Mouse (Mus musculus) kidney, adult 2 months (tissue): ENCODE data around the gene Nrl. TPM values are rescaled to one million over a fixed set of nuclear protein-coding genes. Genes with fewer than 3 reads are reported as not detected.

Experiments used
- DNase-seq: peaks from one replicate; pipeline ENCODE4 v3.0.0; 2021
- H3K27ac ChIP-seq: fragments of 200-500 bp; 2 replicates; pipeline ENCODE4 v1.5.1; 2012; ENCODE audit warnings: low read depth, low read length, control low read depth, inconsistent platforms; ENCODE audit not compliant: insufficient read depth
- H3K27me3 ChIP-seq: fragments of 200-500 bp; replicated peaks from 2 replicates; pipeline ENCODE4 v1.6.1; 2012; ENCODE audit warnings: mild to moderate bottlenecking, moderate library complexity, low read length, inconsistent platforms; ENCODE audit not compliant: control insufficient read depth, insufficient read depth
- H3K36me3 ChIP-seq: fragments of 200-500 bp; 2 replicates; pipeline ENCODE4 v1.6.1; 2012; ENCODE audit warnings: mild to moderate bottlenecking, moderate library complexity, low read length, inconsistent platforms; ENCODE audit not compliant: control insufficient read depth, insufficient read depth
- H3K4me1 ChIP-seq: fragments of 200-500 bp; 2 replicates; pipeline ENCODE4 v1.6.1; 2011; ENCODE audit warnings: low read length; ENCODE audit not compliant: control insufficient read depth, insufficient read depth
- H3K4me3 ChIP-seq: fragments of 200-500 bp; 2 replicates; pipeline ENCODE4 v1.5.1; 2011; ENCODE audit warnings: mild to moderate bottlenecking, low read depth, low read length, control low read depth; ENCODE audit not compliant: insufficient read depth
- CTCF ChIP-seq: fragments of 200-500 bp; conservative IDR thresholded peaks from 2 replicates; pipeline ENCODE4 v1.5.1; 2011; ENCODE audit warnings: low read depth, mild to moderate bottlenecking, control low read depth, low read length, moderate library complexity, mixed read lengths; ENCODE audit not compliant: insufficient read depth, insufficient read length
- POLR2A ChIP-seq: fragments of 200-500 bp; IDR thresholded peaks from one replicate; pipeline ENCODE4 v1.6.1; 2011; ENCODE audit warnings: low read depth, low read length, control low read depth
- WGBS: fragments of 180-500 bp; shearing (Covaris S2); methylation state at CpG from one replicate; pipeline ENCODE4 v1.1.7; 2018; 5-methylcytosine and 5-hydroxymethylcytosine counted together
- polyA plus RNA-seq: library from polyadenylated mRNA; depleted of rRNA; stranded (reverse); fragments of >200 nt; gene quantifications from 2 replicates; pipeline ENCODE4 v1.2.3, GENCODE M21; 2012

The Nrl gene
- polyA plus RNA-seq, 1 experiment = not detected

GRCm38 (mm10) chr14:55515846-55516245 is 8.9 kb downstream of the Nrl start:
- WGBS = 93% methylated on average over 4 of the region's 4 CpGs
- Histone ChIP-seq H3K27ac (no peak overlapping the region), H3K4me3 (no peak overlapping the region), H3K4me1 (no peaks in the 10 kb centered on the region), H3K27me3 (no peaks in the 10 kb centered on the region; the same call in 1 of the 2 replicates), H3K36me3 (no peaks in the 10 kb centered on the region)
- DNase-seq = no peak
- TF ChIP-seq CTCF = no peak
- TF ChIP-seq POLR2A = no peak

- Histone ChIP-seq H3K4me1 (no peaks in the 10 kb centered on the region), H3K4me3 (no peak overlapping the region), H3K27ac (no peak overlapping the region), H3K27me3 (no peaks in the 10 kb centered on the region), H3K36me3 (no peaks in the 10 kb centered on the region)
- TF ChIP-seq CTCF (no peak), POLR2A (no peak)
- no peak for DNase-seq
- 66% methylated on average over 10 of the region's 10 CpGs for WGBS
Observed at GRCm38 (mm10) chr14:55513927-55514326, 10.9 kb downstream of the Nrl start.

- Histone ChIP-seq H3K4me1 (no peaks in the 10 kb centered on the region), H3K4me3 (no peak overlapping the region), H3K36me3 (no peaks in the 10 kb centered on the region), H3K27ac (no peak overlapping the region), H3K27me3 (no peaks in the 10 kb centered on the region)
- 51% methylated on average over 7 of the region's 7 CpGs for WGBS
- TF ChIP-seq CTCF (no peak), POLR2A (no peak)
- no peak for DNase-seq
Observed at GRCm38 (mm10) chr14:55511037-55511436, 13.7 kb downstream of the Nrl start.

- no peak for DNase-seq
- no peak for TF ChIP-seq POLR2A
- no peak for TF ChIP-seq CTCF
- Histone ChIP-seq H3K36me3 (no peaks in the 10 kb centered on the region), H3K27ac (no peak within 1 kb of the TSS), H3K4me3 (no peak within 1 kb of the TSS), H3K27me3 (no peaks in the 10 kb centered on the region), H3K4me1 (no peaks in the 10 kb centered on the region)
- 58% methylated on average over 22 of the region's 22 CpGs for WGBS
Observed at GRCm38 (mm10) chr14:55510125-55510731, 14.6 kb downstream of the Nrl start, which contains the start of gene Cpne6. Cpne6 (plus strand) TSS chr14:55510445.

- TF ChIP-seq CTCF (no peak), POLR2A (no peak)
- H3K27me3 ChIP-seq = no peaks in the 10 kb centered on the region
- WGBS = 69% methylated on average over 10 of the region's 10 CpGs
Observed at GRCm38 (mm10) chr14:55509540-55509939, 15.2 kb downstream of the Nrl start.

GRCm38 (mm10) chr14:55507801-55508200 is 17.0 kb downstream of the Nrl start:
- no peak for DNase-seq
- no peaks in the 10 kb centered on the region for H3K27me3 ChIP-seq
- H3K36me3 ChIP-seq = no peaks in the 10 kb centered on the region
- TF ChIP-seq POLR2A = no peak
- no peak for TF ChIP-seq CTCF
- WGBS = 37% methylated on average over 7 of the region's 7 CpGs
- H3K4me3 ChIP-seq = no peak overlapping the region
- H3K27ac ChIP-seq = no peak overlapping the region
- H3K4me1 ChIP-seq = no peaks in the 10 kb centered on the region

More at GRCm38 (mm10) chr14:55509540-55509939, 15.2 kb downstream of the Nrl start:
- Histone ChIP-seq H3K27ac (no peak overlapping the region), H3K4me1 (no peaks in the 10 kb centered on the region), H3K36me3 (no peaks in the 10 kb centered on the region), H3K4me3 (no peak overlapping the region)
- no peak for DNase-seq

GRCm38 (mm10) chr14:55505612-55506011 is 19.2 kb downstream of the Nrl start:
- no peak overlapping the region for H3K4me3 ChIP-seq
- TF ChIP-seq POLR2A = no peak
- TF ChIP-seq CTCF = no peak
- WGBS = 76% methylated on average over 9 of the region's 9 CpGs
- no peaks in the 10 kb centered on the region for H3K27me3 ChIP-seq
- H3K4me1 ChIP-seq = no peaks in the 10 kb centered on the region
- no peak overlapping the region for H3K27ac ChIP-seq
- H3K36me3 ChIP-seq = no peaks in the 10 kb centered on the region
- DNase-seq = no peak

- TF ChIP-seq POLR2A (no peak), CTCF (peak; percentile 94)
- WGBS = 23% methylated on average over 6 of the region's 6 CpGs
Observed at GRCm38 (mm10) chr14:55497449-55497821, 27.3 kb downstream of the Nrl start.

More at GRCm38 (mm10) chr14:55497449-55497821, 27.3 kb downstream of the Nrl start:
- DNase-seq = peak; percentile 80
- H3K4me1 ChIP-seq = no peaks in the 10 kb centered on the region
- H3K27me3 ChIP-seq = no peaks in the 10 kb centered on the region
- no peaks in the 10 kb centered on the region for H3K36me3 ChIP-seq
- no peak overlapping the region for H3K4me3 ChIP-seq
- no peak overlapping the region for H3K27ac ChIP-seq
